Mouse (Mus musculus): ENCODE data around the gene Hps1.

Gene Hps1

DNA sequence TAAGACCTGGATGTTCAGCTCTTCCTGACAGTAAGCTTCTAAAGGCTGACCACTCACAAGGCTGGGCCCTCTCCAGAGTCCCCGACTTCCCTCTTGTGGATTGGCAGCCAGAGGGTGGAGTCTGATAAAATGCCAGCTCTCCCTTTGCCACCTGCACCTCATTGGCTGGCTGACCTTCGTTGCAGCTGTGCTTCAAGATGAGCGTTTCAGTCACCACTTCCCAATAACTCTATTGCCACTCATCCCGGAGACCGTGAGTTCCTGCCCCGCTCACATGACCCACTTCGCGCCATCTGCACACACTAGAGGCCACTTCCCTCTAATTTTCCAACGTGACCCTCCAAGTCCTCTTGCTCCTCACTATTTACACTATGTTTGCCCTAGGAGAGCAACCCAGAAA, 66.0 kb downstream of the Hps1 start:
- no peak for DNase-seq

Data from kidney, adult 9 months (tissue).